Mouse (Mus musculus) forebrain, postnatal 0 days (tissue): ENCODE measurements around the gene Olfr560. TPM values are rescaled to one million over a fixed set of nuclear protein-coding genes. Genes with fewer than 3 reads are reported as not detected.

Experiments used
- ATAC-seq: fragments of 200-750 bp; cut with Nextera tagmentation; 2 replicates; pipeline ENCODE4 v1.8.0; 2017; ENCODE audit warnings: mild to moderate bottlenecking, moderate library complexity
- DNase-seq: peaks from one replicate; pipeline ENCODE4 v3.0.0-alpha.2; 2015
- H3K27ac ChIP-seq: fragments of 300-500 bp; sonication (generic); 2 replicates; pipeline ENCODE4 v1.5.1; 2014; ENCODE audit warnings: low read depth, mild to moderate bottlenecking, antibody characterized with exemption, low read length, moderate library complexity, mixed read lengths
- H3K27me3 ChIP-seq: fragments of 300-500 bp; sonication (generic); 2 replicates; pipeline ENCODE4 v1.6.1; 2014; ENCODE audit warnings: mild to moderate bottlenecking, low read length, mixed read lengths; ENCODE audit not compliant: insufficient read depth
- H3K36me3 ChIP-seq: fragments of 300-500 bp; sonication (generic); 2 replicates; pipeline ENCODE4 v1.6.1; 2014; ENCODE audit warnings: mild to moderate bottlenecking, moderate library complexity; ENCODE audit not compliant: insufficient read depth
- H3K4me1 ChIP-seq: fragments of 300-500 bp; sonication (generic); 2 replicates; pipeline ENCODE4 v1.6.1; 2014; ENCODE audit warnings: antibody characterized with exemption; ENCODE audit not compliant: insufficient read depth
- H3K4me2 ChIP-seq: fragments of 300-500 bp; sonication (generic); 2 replicates; pipeline ENCODE4 v1.6.1; 2014; ENCODE audit warnings: low read depth, mild to moderate bottlenecking, moderate library complexity
- H3K4me3 ChIP-seq: fragments of 300-500 bp; sonication (generic); 2 replicates; pipeline ENCODE4 v1.5.1; 2014; ENCODE audit warnings: low read depth, low read length, mixed read lengths
- H3K9ac ChIP-seq: fragments of 300-500 bp; sonication (generic); 2 replicates; pipeline ENCODE4 v1.6.1; 2014; ENCODE audit warnings: mild to moderate bottlenecking
- H3K9me3 ChIP-seq: fragments of 300-500 bp; sonication (generic); 2 replicates; pipeline ENCODE4 v1.6.1; 2016; ENCODE audit warnings: low read length
- CTCF ChIP-seq: sonication (generic); IDR thresholded peaks from 2 replicates; pipeline ENCODE4 v1.5.1; 2016; ENCODE audit warnings: antibody characterized with exemption, control low read depth, low read depth
- WGBS: fragments of 180-500 bp; shearing (Covaris S2); extraction: QIAGEN DNeasy Blood & Tissue Kit; methylation state at CpG from one replicate; pipeline ENCODE4 v1.1.7; 2014; 5-methylcytosine and 5-hydroxymethylcytosine counted together
- polyA plus RNA-seq: library from polyadenylated mRNA; unstranded; fragments of >200 nt; fragmentation: Nextera tagmentation; extraction: Ambion mirVana; gene quantifications from 2 replicates; pipeline ENCODE4 v1.2.1, GENCODE M21; 2015
- total RNA-seq: library from RNA; depleted of rRNA; stranded (reverse); fragments of >200 nt; gene quantifications from 2 replicates; pipeline ENCODE4 v1.2.3, GENCODE M21; 2014; rRNA removed

Olfr560 gene
- total and polyA plus RNA-seq, 2 experiments from 2014 or later = not detected

DNA sequence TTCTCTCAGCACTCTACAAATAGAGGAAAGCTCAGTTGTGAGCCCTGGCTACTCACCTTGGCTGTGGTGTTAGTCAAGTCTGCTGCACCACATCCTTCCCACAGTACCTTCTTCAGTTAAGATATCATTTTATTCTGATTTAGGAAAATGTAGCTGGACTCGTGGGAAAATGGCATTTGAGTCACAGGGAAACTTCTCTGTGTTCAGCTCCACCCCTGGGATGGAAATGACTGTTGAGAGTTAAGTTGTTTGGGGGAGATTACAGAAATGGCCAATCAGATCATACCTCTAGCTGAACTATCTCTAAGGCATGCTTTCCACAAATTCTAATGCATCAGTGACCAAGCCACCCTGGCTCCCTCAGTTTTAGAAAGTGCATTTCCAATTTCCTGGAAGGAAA, 40.2 kb downstream of the Olfr560 start, which contains the start of gene Olfr33:
Gene Olfr33 (minus strand): TSS at position 101 of the 400 bp plus-strand sequence.
- no peak within 1 kb of the TSS for H3K27ac ChIP-seq
- DNase-seq (no peak), ATAC-seq (no peak)
- no peaks in the 10 kb centered on the region for H3K4me1 ChIP-seq
- H3K9ac ChIP-seq = no peak within 1 kb of the TSS
- TF ChIP-seq CTCF = no peak
- no peak within 1 kb of the TSS for H3K4me2 ChIP-seq
- H3K36me3 ChIP-seq = no peaks in the 10 kb centered on the region
- H3K9me3 ChIP-seq = no peaks in the 10 kb centered on the region
- no peak within 1 kb of the TSS for H3K4me3 ChIP-seq
- 28% methylated on average over 1 of the region's 1 CpGs for WGBS
- H3K27me3 ChIP-seq = no peaks in the 10 kb centered on the region

DNA sequence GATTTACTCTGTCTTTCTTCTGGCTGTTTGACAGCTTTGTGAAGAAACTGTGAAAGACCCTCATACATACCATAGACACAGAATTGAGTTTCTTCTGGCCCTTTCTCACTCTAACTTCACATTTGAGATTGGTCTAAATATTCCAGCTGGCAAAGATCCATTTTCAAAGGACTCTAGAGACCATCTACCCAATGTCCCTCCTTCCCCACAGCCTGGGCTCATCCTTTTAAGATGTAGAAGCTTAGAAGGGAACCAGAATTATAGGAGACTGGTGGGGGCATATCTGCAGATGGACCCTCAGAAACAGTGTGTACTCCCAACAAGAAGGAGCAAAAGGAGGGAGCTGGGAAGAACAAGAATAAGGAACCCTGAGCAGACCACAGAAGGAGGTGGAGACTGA, 57.3 kb downstream of the Olfr560 start, which contains the start of gene Olfr558:
Gene Olfr558 (plus strand): TSS at position 301 of the 400 bp plus-strand sequence.
- Histone ChIP-seq H3K36me3 (no peaks in the 10 kb centered on the region), H3K4me2 (no peak within 1 kb of the TSS), H3K9ac (no peak within 1 kb of the TSS), H3K9me3 (no peaks in the 10 kb centered on the region), H3K4me1 (no peaks in the 10 kb centered on the region), H3K27me3 (no peaks in the 10 kb centered on the region), H3K27ac (no peak within 1 kb of the TSS), H3K4me3 (no peak within 1 kb of the TSS)
- no peak for TF ChIP-seq CTCF
- ATAC-seq (no peak), DNase-seq (no peak)

Other genes starting within 250 kb of the Olfr560 start
Only the 30 nearest of the 31 such genes appear.
- gene Olfr547, start 224.6 kb downstream of the Olfr560 start, total RNA-seq = not detected in 2 replicates
- not detected in 2 replicates for gene Olfr547, start 224.6 kb downstream of the Olfr560 start, polyA plus RNA-seq
- not detected in 2 replicates for gene Olfr548-ps1, start 218.5 kb downstream of the Olfr560 start, total RNA-seq
- gene Olfr548-ps1, start 218.5 kb downstream of the Olfr560 start, polyA plus RNA-seq = not detected in 2 replicates
- not detected in 2 replicates for gene Olfr549, start 209.5 kb downstream of the Olfr560 start, total RNA-seq
- gene Olfr549, start 209.5 kb downstream of the Olfr560 start, polyA plus RNA-seq = not detected in 2 replicates
- 1.5 and 3.5 TPM in 2 replicates for gene Trim21, start 193.9 kb downstream of the Olfr560 start, total RNA-seq
- 0.30 and 0.38 TPM in 2 replicates for gene Trim21, start 193.9 kb downstream of the Olfr560 start, polyA plus RNA-seq
- not detected in 2 replicates for gene Olfr550, start 187.9 kb downstream of the Olfr560 start, total RNA-seq
- gene Olfr550, start 187.9 kb downstream of the Olfr560 start, polyA plus RNA-seq = not detected in 2 replicates
- not detected in 2 replicates for gene Olfr551, start 167.5 kb downstream of the Olfr560 start, total RNA-seq
- gene Olfr551, start 167.5 kb downstream of the Olfr560 start, polyA plus RNA-seq = not detected in 2 replicates
- gene Olfr552, start 161.6 kb downstream of the Olfr560 start, total RNA-seq = not detected in 2 replicates
- not detected in 2 replicates for gene Olfr552, start 161.6 kb downstream of the Olfr560 start, polyA plus RNA-seq
- not detected in 2 replicates for gene Olfr553, start 141.1 kb downstream of the Olfr560 start, total RNA-seq
- gene Olfr553, start 141.1 kb downstream of the Olfr560 start, polyA plus RNA-seq = not detected in 2 replicates
- not detected in 2 replicates for gene Olfr554, start 120.9 kb downstream of the Olfr560 start, total RNA-seq
- not detected in 2 replicates for gene Olfr554, start 120.9 kb downstream of the Olfr560 start, polyA plus RNA-seq
- gene Olfr555, start 100.5 kb downstream of the Olfr560 start, total RNA-seq = not detected in 2 replicates
- gene Olfr555, start 100.5 kb downstream of the Olfr560 start, polyA plus RNA-seq = not detected in 2 replicates
- gene Olfr556, start 94.5 kb downstream of the Olfr560 start, total RNA-seq = not detected in 2 replicates
- not detected in 2 replicates for gene Olfr556, start 94.5 kb downstream of the Olfr560 start, polyA plus RNA-seq
- 4.2 and 6.8 TPM in 2 replicates for gene Trim68, start 72.0 kb downstream of the Olfr560 start, total RNA-seq
- 2.2 and 4.0 TPM in 2 replicates for gene Trim68, start 72.0 kb downstream of the Olfr560 start, polyA plus RNA-seq
- not detected in 2 replicates for gene Olfr557, start 63.5 kb downstream of the Olfr560 start, total RNA-seq
- gene Olfr557, start 63.5 kb downstream of the Olfr560 start, polyA plus RNA-seq = not detected in 2 replicates
- not detected in 2 replicates for gene Olfr558, start 57.2 kb downstream of the Olfr560 start, total RNA-seq
- 0.04 TPM in 1 of 2 replicates, not detected in the other for gene Olfr558, start 57.2 kb downstream of the Olfr560 start, polyA plus RNA-seq
- not detected in 2 replicates for gene Olfr33, start 40.3 kb downstream of the Olfr560 start, total RNA-seq
- gene Olfr33, start 40.3 kb downstream of the Olfr560 start, polyA plus RNA-seq = not detected in 2 replicates
- gene Olfr559, start 31.9 kb downstream of the Olfr560 start, total RNA-seq = not detected in 2 replicates
- not detected in 2 replicates for gene Olfr559, start 31.9 kb downstream of the Olfr560 start, polyA plus RNA-seq
- gene Olfr78, start 105 bp upstream of the Olfr560 start, total RNA-seq = not detected in 2 replicates
- gene Olfr78, start 105 bp upstream of the Olfr560 start, polyA plus RNA-seq = 0.04 TPM in 1 of 2 replicates, not detected in the other
- gene Olfr561, start 11.9 kb upstream of the Olfr560 start, total RNA-seq = not detected in 2 replicates
- not detected in 2 replicates for gene Olfr561, start 11.9 kb upstream of the Olfr560 start, polyA plus RNA-seq
- not detected in 2 replicates for gene Olfr564, start 44.1 kb upstream of the Olfr560 start, total RNA-seq
- gene Olfr564, start 44.1 kb upstream of the Olfr560 start, polyA plus RNA-seq = not detected in 2 replicates
- gene Olfr566, start 99.4 kb upstream of the Olfr560 start, total RNA-seq = not detected in 2 replicates
- gene Olfr566, start 99.4 kb upstream of the Olfr560 start, polyA plus RNA-seq = not detected in 2 replicates
- gene Olfr568, start 117.8 kb upstream of the Olfr560 start, total RNA-seq = not detected in 2 replicates
- not detected in 2 replicates for gene Olfr568, start 117.8 kb upstream of the Olfr560 start, polyA plus RNA-seq
- not detected in 2 replicates for gene Olfr569, start 131.5 kb upstream of the Olfr560 start, total RNA-seq
- not detected in 2 replicates for gene Olfr569, start 131.5 kb upstream of the Olfr560 start, polyA plus RNA-seq
- gene Olfr570, start 135.2 kb upstream of the Olfr560 start, total RNA-seq = not detected in 2 replicates
- 0.23 TPM in 1 of 2 replicates, not detected in the other for gene Olfr570, start 135.2 kb upstream of the Olfr560 start, polyA plus RNA-seq
- gene Olfr571, start 158.2 kb upstream of the Olfr560 start, total RNA-seq = not detected in 2 replicates
- gene Olfr571, start 158.2 kb upstream of the Olfr560 start, polyA plus RNA-seq = not detected in 2 replicates
- not detected in 2 replicates for gene Olfr572, start 165.0 kb upstream of the Olfr560 start, total RNA-seq
- gene Olfr572, start 165.0 kb upstream of the Olfr560 start, polyA plus RNA-seq = not detected in 2 replicates
- not detected in 2 replicates for gene Olfr573-ps1, start 183.2 kb upstream of the Olfr560 start, total RNA-seq
- not detected in 2 replicates for gene Olfr573-ps1, start 183.2 kb upstream of the Olfr560 start, polyA plus RNA-seq
- not detected in 2 replicates for gene Olfr574, start 189.1 kb upstream of the Olfr560 start, total RNA-seq
- gene Olfr574, start 189.1 kb upstream of the Olfr560 start, polyA plus RNA-seq = not detected in 2 replicates
- gene Olfr575, start 199.4 kb upstream of the Olfr560 start, total RNA-seq = not detected in 2 replicates
- not detected in 2 replicates for gene Olfr575, start 199.4 kb upstream of the Olfr560 start, polyA plus RNA-seq
- gene Olfr576, start 203.3 kb upstream of the Olfr560 start, total RNA-seq = not detected in 2 replicates
- not detected in 2 replicates for gene Olfr576, start 203.3 kb upstream of the Olfr560 start, polyA plus RNA-seq
- gene Olfr577, start 216.6 kb upstream of the Olfr560 start, total RNA-seq = not detected in 2 replicates
- not detected in 2 replicates for gene Olfr577, start 216.6 kb upstream of the Olfr560 start, polyA plus RNA-seq